Mouse (Mus musculus): Measurements from ENCODE around the gene Ace3. TPM values are rescaled to one million over a fixed set of nuclear protein-coding genes. Genes with fewer than 3 reads are reported as not detected.
A peak's percentile ranks its signal among the peaks of the same experiment; 100 is the strongest.
"Not testable (repeated sequence)": the region's sequence is repeated elsewhere in the genome, so short reads cannot be mapped to it uniquely, and the experiment has no call there.

Gene Ace3
- polyA plus RNA-seq, 1 experiment: not detected

- H3K27ac ChIP-seq (replicated peaks; ENCODE audit: low read depth, low read length): no peak within 1 kb of the TSS
- no peak within 1 kb of the TSS for H3K4me3 ChIP-seq (ENCODE audit: insufficient read depth, low read depth, low read length)
- H3K4me1 ChIP-seq (ENCODE audit: control insufficient read depth, insufficient read depth, insufficient read length, low read length): peaks cover 5% of the 10 kb centered on the region
These were observed 13.3 kb downstream of the Ace3 start, which contains the start of gene Kcnh6 for GRCm38 (mm10) chr11:106007821-106008220. TSS of gene Kcnh6 (plus strand) at chr11:106008124.

GRCm38 (mm10) chr11:106012711-106013110 lies 18.2 kb downstream of the Ace3 start:
- Histone ChIP-seq H3K4me1 (ENCODE audit: control insufficient read depth, insufficient read depth, insufficient read length, low read length) (peaks cover 9% of the 10 kb centered on the region), H3K4me3 (ENCODE audit: insufficient read depth, low read depth, low read length) (no peak overlapping the region), H3K27ac (replicated peaks; ENCODE audit: low read depth, low read length) (no peak overlapping the region)

- no peak overlapping the region for H3K27ac ChIP-seq (replicated peaks; ENCODE audit: low read depth, low read length)
- peaks cover 9% of the 10 kb centered on the region for H3K4me1 ChIP-seq (ENCODE audit: control insufficient read depth, insufficient read depth, insufficient read length, low read length)
- no peak overlapping the region for H3K4me3 ChIP-seq (ENCODE audit: insufficient read depth, low read depth, low read length)
These were observed 19.2 kb downstream of the Ace3 start for GRCm38 (mm10) chr11:106013556-106014225.

GRCm38 (mm10) chr11:106016440-106016839 lies 22.0 kb downstream of the Ace3 start:
- Histone ChIP-seq H3K4me1 (ENCODE audit: control insufficient read depth, insufficient read depth, insufficient read length, low read length) (peaks cover 11% of the 10 kb centered on the region), H3K4me3 (ENCODE audit: insufficient read depth, low read depth, low read length) (no peak overlapping the region), H3K27ac (replicated peaks; ENCODE audit: low read depth, low read length) (no peak overlapping the region)

GRCm38 (mm10) chr11:106020051-106020763 lies 25.7 kb downstream of the Ace3 start:
- Histone ChIP-seq H3K4me1 (ENCODE audit: control insufficient read depth, insufficient read depth, insufficient read length, low read length) (peaks cover 2% of the 10 kb centered on the region; the same call in 1 of the 2 replicates), H3K27ac (replicated peaks; ENCODE audit: low read depth, low read length) (no peak overlapping the region), H3K4me3 (ENCODE audit: insufficient read depth, low read depth, low read length) (no peak overlapping the region)

GRCm38 (mm10) chr11:106025774-106026173 lies 31.3 kb downstream of the Ace3 start:
- Histone ChIP-seq H3K27ac (replicated peaks; ENCODE audit: low read depth, low read length) (no peak overlapping the region), H3K4me3 (ENCODE audit: insufficient read depth, low read depth, low read length) (no peak overlapping the region), H3K4me1 (ENCODE audit: control insufficient read depth, insufficient read depth, insufficient read length, low read length) (no peaks in the 10 kb centered on the region; the same call in 1 of the 2 replicates)

GRCm38 (mm10) chr11:106026465-106027151 lies 32.1 kb downstream of the Ace3 start:
- H3K4me3 ChIP-seq (ENCODE audit: insufficient read depth, low read depth, low read length): no peak overlapping the region
- no peaks in the 10 kb centered on the region; the same call in 1 of the 2 replicates for H3K4me1 ChIP-seq (ENCODE audit: control insufficient read depth, insufficient read depth, insufficient read length, low read length)
- H3K27ac ChIP-seq (replicated peaks; ENCODE audit: low read depth, low read length): no peak overlapping the region

- Histone ChIP-seq H3K4me1 (ENCODE audit: control insufficient read depth, insufficient read depth, insufficient read length, low read length) (no peaks in the 10 kb centered on the region; the same call in 1 of the 2 replicates), H3K27ac (replicated peaks; ENCODE audit: low read depth, low read length) (no peak overlapping the region), H3K4me3 (ENCODE audit: insufficient read depth, low read depth, low read length) (no peak overlapping the region)
These were observed 33.1 kb downstream of the Ace3 start for GRCm38 (mm10) chr11:106027607-106028006.

- peak overlapping the region; percentile 57; the same call in 1 of the 2 replicates for H3K27ac ChIP-seq (replicated peaks; ENCODE audit: low read depth, low read length)
- not testable (repeated sequence) for H3K4me1 ChIP-seq (ENCODE audit: control insufficient read depth, insufficient read depth, insufficient read length, low read length)
- H3K4me3 ChIP-seq (ENCODE audit: insufficient read depth, low read depth, low read length): peak overlapping the region; percentile 62
These were observed 37.6 kb downstream of the Ace3 start for GRCm38 (mm10) chr11:106032074-106032473.

GRCm38 (mm10) chr11:106033491-106033919 lies 39.0 kb downstream of the Ace3 start:
- peak overlapping the region; percentile 88 for H3K27ac ChIP-seq (replicated peaks; ENCODE audit: low read depth, low read length)
- peaks cover 11% of the 10 kb centered on the region; the same call in 1 of the 2 replicates for H3K4me1 ChIP-seq (ENCODE audit: control insufficient read depth, insufficient read depth, insufficient read length, low read length)
- H3K4me3 ChIP-seq (ENCODE audit: insufficient read depth, low read depth, low read length): peak overlapping the region; percentile 47

GRCm38 (mm10) chr11:106034986-106035385 lies 40.5 kb downstream of the Ace3 start:
- H3K4me3 ChIP-seq (ENCODE audit: insufficient read depth, low read depth, low read length): 0 out of 2 replicates have a peak overlapping the region, but pooled peaks have one; percentile 2
- peaks cover 17% of the 10 kb centered on the region; the same call in 1 of the 2 replicates for H3K4me1 ChIP-seq (ENCODE audit: control insufficient read depth, insufficient read depth, insufficient read length, low read length)
- H3K27ac ChIP-seq (replicated peaks; ENCODE audit: low read depth, low read length): peak overlapping the region; percentile 88; the same call in 1 of the 2 replicates

- H3K4me1 ChIP-seq (ENCODE audit: control insufficient read depth, insufficient read depth, insufficient read length, low read length): peaks cover 22% of the 10 kb centered on the region; the same call in 1 of the 2 replicates
- peak within 1 kb of the TSS; percentile 93 for H3K4me3 ChIP-seq (ENCODE audit: insufficient read depth, low read depth, low read length)
- peak within 1 kb of the TSS; percentile 11; the same call in 1 of the 2 replicates for H3K27ac ChIP-seq (replicated peaks; ENCODE audit: low read depth, low read length)
These were observed 42.3 kb downstream of the Ace3 start, which contains the start of gene Dcaf7 for GRCm38 (mm10) chr11:106036548-106037417. TSS of gene Dcaf7 (plus strand) at chr11:106036872.

- Histone ChIP-seq H3K4me1 (ENCODE audit: control insufficient read depth, insufficient read depth, insufficient read length, low read length) (peaks cover 22% of the 10 kb centered on the region; the same call in 1 of the 2 replicates), H3K27ac (replicated peaks; ENCODE audit: low read depth, low read length) (0 out of 2 replicates have a peak overlapping the region, but pooled peaks have one; percentile 11), H3K4me3 (ENCODE audit: insufficient read depth, low read depth, low read length) (peak overlapping the region; percentile 93)
These were observed 42.9 kb downstream of the Ace3 start for GRCm38 (mm10) chr11:106037418-106037751.

GRCm38 (mm10) chr11:106044349-106044748 lies 49.9 kb downstream of the Ace3 start:
- Histone ChIP-seq H3K4me3 (ENCODE audit: insufficient read depth, low read depth, low read length) (no peak overlapping the region), H3K4me1 (ENCODE audit: control insufficient read depth, insufficient read depth, insufficient read length, low read length) (peaks cover 8% of the 10 kb centered on the region; the same call in 1 of the 2 replicates), H3K27ac (replicated peaks; ENCODE audit: low read depth, low read length) (no peak overlapping the region)

Measured in brown adipose tissue, adult 24 weeks (tissue).